Mouse (Mus musculus) embryonic stem cell, embryonic (primary cell): ENCODE measurements at regions not wholly inside any gene's neighbourhood (a gene's known extent, or its start where the extent isn't known, plus 50 kb on each side); places are given as distances from the start of the nearest gene placed in this dataset.

Experiments
- CTCF ChIA-PET, 4 experiments: fragments of 300-600 bp in 2 of 4; fragments of 350-600 bp in 2 of 4; sonication (Branson Sonifier 250); formaldehyde crosslinking; loops; one replicate each; lab custom pipeline; 2022; ENCODE audit warnings: inconsistent platforms in 2 of 4; lab: Charles Lee
- POLR2A ChIA-PET, 4 experiments: fragments of 300-600 bp in 2 of 4; fragments of 350-600 bp in 2 of 4; sonication (Branson Sonifier 250); formaldehyde crosslinking; loops; one replicate each; lab custom pipeline; 2022; ENCODE audit warnings: antibody characterized with exemption in 4 of 4, inconsistent platforms in 1 of 4; lab: Charles Lee

DNA sequence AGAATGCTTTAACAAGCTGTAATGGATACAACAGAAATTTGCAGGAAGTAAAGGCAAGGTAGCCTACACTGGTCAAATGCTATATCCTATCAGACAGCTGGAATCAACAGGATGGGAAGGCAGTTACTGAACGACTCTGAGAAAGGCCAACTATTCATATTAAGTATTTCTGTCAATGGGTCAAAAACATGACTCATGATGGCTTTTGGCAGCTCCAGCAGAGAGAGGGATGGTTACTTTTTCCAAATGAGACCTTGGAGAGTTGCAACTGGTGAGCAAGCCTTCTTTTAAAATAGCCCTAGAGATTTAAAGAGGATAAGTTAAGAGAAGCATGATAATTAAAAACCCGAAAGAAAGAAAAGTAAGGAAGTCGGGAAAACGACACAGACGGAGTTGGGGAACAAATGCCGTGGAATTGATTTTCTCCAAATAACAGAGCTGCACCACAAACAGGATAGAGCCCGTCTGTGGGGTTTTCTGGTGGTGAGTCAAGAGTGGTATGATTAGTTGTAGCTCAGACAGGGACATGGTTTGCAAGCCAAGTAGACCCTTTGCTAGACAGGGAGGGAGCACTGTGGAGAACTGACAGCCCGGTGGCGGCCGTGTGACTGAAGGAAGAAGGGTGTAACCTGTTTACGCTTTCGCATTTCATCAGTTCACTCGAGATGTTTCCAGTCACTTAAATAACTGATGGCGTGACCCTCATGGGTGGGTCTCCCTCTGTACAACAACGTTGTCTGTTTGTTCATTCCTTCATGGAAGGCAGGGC, 3638.1 kb upstream of the Gm7489 start:
- ChIA-PET CTCF (no interaction called here), POLR2A (no interaction called here)

GRCm38 (mm10) chr15:50260057-50260456, 3624.6 kb upstream of the Gm7489 start:
- ChIA-PET POLR2A (no interaction called here), CTCF (interaction anchor here in 1 of 4 experiments (0.7 kb wide), 2 partner anchors 1242 to 1386 kb away, joined by 3 read pairs; no protein-coding TSS in a partner anchor)

- CTCF ChIA-PET = no interaction called here
- POLR2A ChIA-PET = no interaction called here
These were observed 3623.3 kb upstream of the Gm7489 start for GRCm38 (mm10) chr15:50261245-50261872.

- CTCF ChIA-PET = no interaction called here
- POLR2A ChIA-PET = no interaction called here
These were observed 3617.2 kb upstream of the Gm7489 start for GRCm38 (mm10) chr15:50267542-50267941.

GRCm38 (mm10) chr15:50271646-50272045, 3613.1 kb upstream of the Gm7489 start:
- CTCF ChIA-PET = no interaction called here
- POLR2A ChIA-PET = no interaction called here

DNA sequence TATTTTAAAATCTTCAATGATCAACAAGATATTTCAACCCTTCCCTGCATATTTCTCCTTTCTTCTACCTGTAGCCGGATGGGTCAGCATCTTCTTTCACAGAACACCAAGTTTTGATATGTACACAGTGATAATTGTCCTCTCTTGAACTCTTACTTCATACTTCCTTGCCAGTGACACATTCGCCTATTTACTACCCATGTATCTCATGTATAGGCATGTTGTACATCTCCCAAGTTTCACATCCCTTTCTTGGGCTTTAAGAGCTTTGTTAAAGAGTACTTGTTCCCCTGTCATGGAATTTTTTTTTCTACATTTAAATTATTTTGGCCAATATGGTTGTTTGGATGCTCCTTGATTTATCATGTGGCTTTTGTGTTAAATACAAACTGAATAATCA, 3602.1 kb upstream of the Gm7489 start:
- POLR2A ChIA-PET = no interaction called here
- CTCF ChIA-PET = interaction anchor here in 1 of 4 experiments (0.6 kb wide), 1 partner anchor 1784 kb away, joined by 10 read pairs; no protein-coding TSS in a partner anchor

DNA sequence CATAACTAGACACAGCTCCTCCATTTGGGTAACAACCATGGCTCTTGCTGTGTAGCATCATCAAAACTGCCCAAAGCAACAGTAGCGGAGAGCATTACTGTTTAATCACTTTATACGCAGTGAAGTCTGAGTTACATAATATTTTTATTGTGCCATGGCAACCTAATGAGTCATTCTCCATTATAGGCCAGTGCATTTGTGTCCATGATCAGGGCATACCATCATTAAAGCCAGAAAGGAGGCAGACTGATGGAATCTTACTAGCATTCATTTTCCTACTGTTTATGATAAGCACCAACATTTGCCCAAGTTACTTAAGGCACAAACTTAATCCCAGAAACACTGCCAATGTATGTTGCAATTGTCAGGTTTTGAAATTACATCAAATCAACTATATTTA, 3601.2 kb upstream of the Gm7489 start:
- ChIA-PET POLR2A (no interaction called here), CTCF (no interaction called here)

- CTCF ChIA-PET = no interaction called here
- POLR2A ChIA-PET = no interaction called here
These were observed 3582.9 kb upstream of the Gm7489 start for GRCm38 (mm10) chr15:50301831-50302230.

GRCm38 (mm10) chr15:50304085-50304484, 3580.6 kb upstream of the Gm7489 start:
- ChIA-PET CTCF (no interaction called here), POLR2A (no interaction called here)

GRCm38 (mm10) chr15:50320796-50321195, 3563.9 kb upstream of the Gm7489 start:
- POLR2A ChIA-PET = no interaction called here
- CTCF ChIA-PET = interaction anchor here in 1 of 4 experiments (0.6 kb wide), 1 partner anchor 14 kb away, joined by 3 read pairs; no protein-coding TSS in a partner anchor

DNA sequence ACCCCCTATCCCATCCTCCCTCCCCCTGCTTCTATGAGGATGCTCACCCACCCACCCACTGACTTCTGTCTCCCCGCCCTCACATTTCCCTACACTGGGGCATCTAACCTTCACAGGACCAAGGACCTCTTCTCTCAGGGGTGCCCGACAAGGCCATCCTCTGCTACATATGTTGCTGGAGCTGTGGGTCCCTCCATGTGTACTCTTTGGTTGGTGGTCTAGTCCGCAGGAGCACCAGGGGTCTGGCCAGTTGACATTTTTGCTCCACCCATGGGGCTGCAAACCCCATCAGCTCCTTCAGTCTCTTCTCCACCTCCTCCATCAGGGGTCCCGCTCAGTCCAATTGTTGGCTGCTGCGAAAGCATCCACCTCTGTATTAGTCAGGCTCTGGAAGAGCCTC, 3539.2 kb upstream of the Gm7489 start:
- CTCF ChIA-PET = no interaction called here
- POLR2A ChIA-PET = no interaction called here

GRCm38 (mm10) chr15:50346953-50347352, 3537.8 kb upstream of the Gm7489 start:
- POLR2A ChIA-PET = no interaction called here

DNA sequence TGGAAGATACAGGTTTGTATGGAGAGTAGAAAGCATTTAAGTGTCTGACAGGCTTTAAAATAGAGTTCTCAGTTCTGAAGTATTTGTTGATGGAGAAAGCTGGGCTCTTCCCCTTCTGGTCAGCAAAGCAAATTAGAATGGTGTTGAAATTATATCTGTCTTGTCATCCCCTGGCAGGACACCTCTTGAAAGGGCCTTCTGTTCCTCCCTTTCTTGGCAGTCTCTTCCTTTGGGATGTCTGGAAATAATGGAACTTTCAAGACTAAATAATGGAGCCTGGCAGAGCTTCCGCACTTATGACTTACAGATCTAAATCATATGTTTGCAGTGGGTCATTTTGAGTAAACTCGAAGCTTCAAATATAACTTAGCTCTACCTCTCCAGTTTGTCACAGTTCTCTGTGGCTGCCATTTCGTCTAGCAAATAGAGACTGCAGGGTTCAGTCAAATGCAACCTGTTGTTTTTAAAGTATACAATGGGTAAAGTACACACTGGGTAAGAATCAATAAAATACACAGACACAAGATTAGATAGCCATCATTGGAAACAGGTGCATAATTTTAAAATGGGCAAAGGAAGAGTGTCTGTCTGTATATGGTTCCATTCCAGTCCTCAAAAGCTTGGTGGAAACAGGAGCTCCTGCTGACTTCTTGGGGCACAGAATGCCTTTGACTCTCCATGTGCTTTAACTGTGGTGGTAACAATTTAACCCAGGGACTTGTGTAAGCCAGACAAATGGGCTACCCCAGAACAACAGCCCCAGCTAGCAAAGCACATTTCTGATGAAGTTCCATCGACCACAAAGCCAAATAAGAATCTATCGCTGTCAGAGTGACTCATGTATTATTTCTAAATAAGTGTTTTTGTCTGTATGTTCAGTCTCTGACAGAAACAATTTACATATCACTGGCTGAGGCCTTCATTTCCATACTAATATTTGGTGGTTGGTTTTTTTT, 3524.4 kb upstream of the Gm7489 start:
- ChIA-PET CTCF (no interaction called here), POLR2A (no interaction called here)

More at GRCm38 (mm10) chr15:50346953-50347352, 3537.8 kb upstream of the Gm7489 start:
- CTCF ChIA-PET = no interaction called here

DNA sequence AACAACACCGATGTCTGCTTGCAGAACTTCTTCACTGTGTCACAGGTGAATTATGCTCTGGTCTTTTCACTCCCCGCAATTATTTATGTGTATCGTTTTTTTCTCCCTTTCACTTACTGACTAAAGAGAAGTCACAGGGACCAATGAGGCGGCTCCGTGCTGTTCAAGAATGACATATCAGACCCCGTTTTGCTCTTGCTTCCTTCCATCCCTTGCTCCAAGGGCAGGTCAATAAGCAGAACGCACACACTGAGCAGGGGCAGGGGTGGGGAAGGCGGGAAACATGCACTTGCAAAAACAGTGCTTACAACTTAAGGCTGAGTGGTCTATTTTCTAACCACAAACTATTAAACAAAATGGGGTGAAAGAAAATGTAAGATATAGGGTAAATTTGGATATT, 3523.4 kb upstream of the Gm7489 start:
- POLR2A ChIA-PET = no interaction called here
- CTCF ChIA-PET = no interaction called here

GRCm38 (mm10) chr15:50361751-50362507, 3522.8 kb upstream of the Gm7489 start:
- ChIA-PET POLR2A (no interaction called here), CTCF (no interaction called here)

DNA sequence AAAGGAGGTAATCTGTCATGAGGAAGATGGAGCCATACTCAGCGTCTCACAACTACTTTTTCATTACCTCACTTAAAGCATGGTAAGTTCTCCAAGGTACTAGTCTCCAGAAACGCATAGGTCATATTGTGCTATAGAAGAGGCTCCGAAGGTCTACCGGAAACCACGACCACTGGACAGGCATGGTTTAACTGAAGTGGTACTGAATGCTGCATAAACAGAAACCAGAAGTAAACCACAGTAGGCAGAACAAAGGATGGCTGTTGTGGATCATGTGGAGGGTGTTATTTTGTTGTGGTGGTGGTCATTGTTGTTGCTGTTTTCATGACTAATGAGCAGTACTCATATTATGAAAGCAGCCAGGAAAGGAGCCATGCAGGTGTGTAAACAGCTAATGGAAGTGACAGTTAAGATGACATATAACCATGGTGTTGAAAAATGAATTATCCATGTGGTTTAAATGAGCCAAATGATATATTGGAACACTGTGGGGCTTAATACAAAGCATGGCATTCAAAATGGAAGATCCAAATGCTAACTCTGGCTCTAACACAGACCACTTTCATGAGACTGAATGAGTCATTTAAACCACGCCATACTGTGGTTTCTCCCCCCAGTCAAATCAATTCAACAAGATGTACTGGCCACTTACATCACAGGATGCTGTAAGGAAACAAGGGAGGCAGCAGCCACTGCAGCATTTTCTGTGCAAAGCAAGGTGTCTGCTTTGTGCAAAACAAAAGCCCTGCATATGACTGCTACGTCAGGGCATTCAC, 3484.5 kb upstream of the Gm7489 start:
- ChIA-PET POLR2A (no interaction called here), CTCF (no interaction called here)

DNA sequence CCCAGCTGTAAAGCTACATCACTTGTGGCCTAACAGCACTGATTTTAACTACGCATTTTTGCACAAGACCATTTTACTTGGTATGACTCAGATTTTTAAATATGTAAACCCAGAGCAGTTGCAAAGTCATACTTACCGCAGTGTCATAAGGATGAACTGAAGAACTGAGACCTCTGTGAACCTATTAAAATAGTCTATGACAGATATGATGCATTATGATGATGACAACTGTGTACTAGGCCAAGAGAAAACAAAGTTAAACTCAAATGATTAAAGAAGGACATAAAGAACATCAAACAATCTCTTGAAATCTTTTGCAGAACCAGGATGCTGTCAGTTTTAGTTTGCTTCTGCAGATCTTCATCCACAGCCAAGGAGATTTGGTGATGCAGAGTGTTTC, 3483.3 kb upstream of the Gm7489 start:
- ChIA-PET CTCF (no interaction called here), POLR2A (no interaction called here)

DNA sequence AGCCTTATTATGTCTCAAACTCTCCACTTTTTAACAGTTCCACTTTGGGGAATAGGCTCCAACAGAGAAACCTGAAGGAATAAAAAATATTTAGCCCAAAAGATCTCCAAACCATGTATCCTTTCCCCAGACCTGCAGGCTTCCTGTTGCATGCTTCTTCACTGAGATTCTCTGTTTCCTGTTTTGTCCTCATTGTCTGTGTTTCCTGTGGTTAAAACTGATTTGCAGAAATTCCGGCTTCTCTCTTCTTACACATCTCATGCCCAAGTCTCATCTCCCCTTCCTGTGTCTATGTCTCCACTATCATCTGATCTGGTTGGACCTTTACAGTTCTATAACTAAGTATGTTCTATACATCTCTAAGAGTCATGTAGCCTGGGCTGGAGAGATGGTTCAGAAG, 3482.2 kb upstream of the Gm7489 start:
- ChIA-PET CTCF (no interaction called here), POLR2A (no interaction called here)
